Mouse (Mus musculus) lung, postnatal 36 days (tissue): ENCODE results near the gene Ticam1.

Source experiments
- DNase-seq: peaks from one replicate; pipeline ENCODE4 v3.0.0; 2022; ENCODE audit warnings: mixed read lengths

Gene Ticam1

GRCm38 (mm10) chr17:56276643-56277566 lies at the start of gene Ticam1:
Gene Ticam1, minus strand, starts transcription at chr17:56276786.
- peak; percentile 97 for DNase-seq

- DNase-seq, result peak; percentile 99
Measured at GRCm38 (mm10) chr17:56325450-56326152, 49.0 kb upstream of the Ticam1 start, which contains the start of gene Kdm4b. Gene Kdm4b, plus strand, starts transcription at chr17:56326062.

- no peak for DNase-seq
Measured at GRCm38 (mm10) chr17:56324419-56324818, 47.8 kb upstream of the Ticam1 start.

DNA sequence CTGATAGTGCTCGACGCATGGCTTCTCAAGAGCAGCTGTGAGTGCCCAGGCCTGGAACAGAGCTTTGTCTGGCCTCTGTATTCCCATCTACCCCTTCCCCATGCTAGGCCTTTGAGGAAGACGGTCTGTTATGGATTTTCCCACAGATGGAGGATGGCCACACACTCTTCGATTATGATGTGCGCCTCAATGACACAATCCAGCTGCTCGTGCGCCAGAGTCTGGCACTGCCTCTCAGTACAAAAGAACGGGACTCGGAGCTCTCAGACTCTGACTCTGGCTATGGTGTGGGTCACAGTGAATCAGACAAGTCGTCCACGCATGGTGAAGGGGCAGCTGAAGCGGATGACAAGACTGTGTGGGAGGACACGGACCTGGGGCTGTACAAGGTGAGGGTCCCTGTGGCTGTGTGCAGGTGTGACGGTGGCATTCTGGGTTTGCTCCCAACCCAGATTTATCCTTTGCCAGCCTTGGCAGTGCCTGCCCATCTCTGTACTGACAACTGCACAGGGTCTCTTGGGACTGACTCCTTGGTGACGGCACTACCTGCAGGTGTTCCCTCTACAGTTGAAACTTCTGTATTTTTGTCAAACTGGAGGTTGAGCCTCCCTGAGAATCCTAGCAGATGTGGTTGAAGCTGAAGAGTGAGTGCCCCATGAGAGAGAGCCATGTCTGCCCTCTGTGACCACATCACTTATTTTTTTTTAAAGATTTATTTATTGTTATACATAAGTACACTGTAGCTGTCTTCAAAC lies 32.8 kb upstream of the Ticam1 start:
- DNase-seq, result peak; percentile 38

GRCm38 (mm10) chr17:56308088-56308487 lies 31.5 kb upstream of the Ticam1 start:
- DNase-seq, result peak; percentile 54

GRCm38 (mm10) chr17:56305826-56306225 lies 29.2 kb upstream of the Ticam1 start:
- DNase-seq, result peak; percentile 28

GRCm38 (mm10) chr17:56305156-56305555 lies 28.6 kb upstream of the Ticam1 start:
- DNase-seq, result no peak

GRCm38 (mm10) chr17:56304718-56305117 lies 28.1 kb upstream of the Ticam1 start:
- DNase-seq, result no peak

DNA sequence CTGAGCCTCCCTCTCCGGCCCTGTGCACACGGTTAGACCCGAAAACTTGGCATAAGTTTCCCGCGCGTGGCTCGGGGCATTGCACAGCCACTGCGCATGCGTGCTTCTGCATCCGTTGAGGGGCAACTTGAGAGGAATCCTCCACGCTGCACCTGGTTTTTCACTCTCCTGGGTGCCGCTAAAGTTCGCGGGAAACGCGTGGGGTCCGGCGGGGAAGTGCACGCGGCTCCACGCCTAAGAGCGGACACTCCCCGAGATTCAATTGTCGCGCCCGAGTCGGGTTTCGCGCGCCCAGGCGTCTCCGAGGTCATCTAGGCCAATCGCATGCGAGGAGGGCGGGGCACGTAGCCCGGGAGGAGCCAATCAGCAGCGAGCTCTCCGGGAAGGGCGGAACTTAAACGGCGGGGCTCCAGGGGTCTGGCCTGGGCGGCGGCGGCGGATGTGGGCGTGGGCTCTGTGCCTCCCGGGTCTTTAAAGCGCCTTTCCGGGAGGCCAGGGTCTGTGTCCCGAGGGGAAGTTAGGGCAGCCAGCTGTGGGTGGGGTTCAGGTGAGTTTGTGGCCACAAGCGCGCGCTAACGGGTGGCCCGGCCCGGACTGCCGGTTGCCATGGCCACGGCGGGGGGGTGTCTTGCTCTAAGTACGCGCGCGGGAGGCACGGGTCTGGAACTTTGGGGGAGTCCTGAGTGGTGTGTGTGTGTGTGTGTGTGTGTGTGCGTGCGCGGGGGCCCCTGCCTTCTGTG lies 27.4 kb upstream of the Ticam1 start:
- DNase-seq, result peak; percentile 97

DNA sequence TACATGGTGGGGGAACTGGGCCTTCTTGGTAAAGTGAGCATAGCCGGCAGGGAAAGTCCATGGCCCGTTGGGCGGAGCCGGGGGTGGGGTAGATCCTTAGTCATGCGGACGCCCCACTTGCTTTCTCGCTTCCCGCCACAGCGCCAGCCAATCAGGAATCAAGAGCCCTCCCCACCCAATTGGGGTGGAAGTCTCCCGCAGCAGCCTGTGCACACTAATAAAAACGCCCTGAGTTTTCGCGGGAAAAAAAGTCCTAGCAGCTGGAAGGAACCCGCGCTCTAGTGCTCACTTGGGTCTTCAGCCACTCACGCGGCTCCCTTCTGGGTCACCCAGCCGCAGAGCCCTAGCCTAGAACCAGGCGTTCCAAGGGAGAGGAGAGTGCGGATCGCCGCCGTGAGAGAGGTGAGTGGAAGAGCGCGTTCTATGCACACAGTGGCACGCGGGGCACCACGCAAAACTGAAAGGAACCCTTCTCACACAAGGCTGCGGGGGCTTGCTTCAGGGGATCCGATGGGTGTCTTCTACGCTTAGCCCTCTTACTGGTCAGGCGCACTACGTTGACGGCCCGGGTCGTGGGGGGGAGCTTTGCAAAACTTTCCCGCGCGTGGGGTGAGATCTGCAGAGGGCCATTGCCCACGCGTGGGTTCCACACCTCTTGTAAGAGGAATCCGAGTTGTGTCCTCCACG lies 26.7 kb upstream of the Ticam1 start, which contains the start of gene Uhrf1:
Gene Uhrf1, plus strand, starts transcription at position 162 of the 687 bp plus-strand sequence.
- DNase-seq, result peak; percentile 77

DNA sequence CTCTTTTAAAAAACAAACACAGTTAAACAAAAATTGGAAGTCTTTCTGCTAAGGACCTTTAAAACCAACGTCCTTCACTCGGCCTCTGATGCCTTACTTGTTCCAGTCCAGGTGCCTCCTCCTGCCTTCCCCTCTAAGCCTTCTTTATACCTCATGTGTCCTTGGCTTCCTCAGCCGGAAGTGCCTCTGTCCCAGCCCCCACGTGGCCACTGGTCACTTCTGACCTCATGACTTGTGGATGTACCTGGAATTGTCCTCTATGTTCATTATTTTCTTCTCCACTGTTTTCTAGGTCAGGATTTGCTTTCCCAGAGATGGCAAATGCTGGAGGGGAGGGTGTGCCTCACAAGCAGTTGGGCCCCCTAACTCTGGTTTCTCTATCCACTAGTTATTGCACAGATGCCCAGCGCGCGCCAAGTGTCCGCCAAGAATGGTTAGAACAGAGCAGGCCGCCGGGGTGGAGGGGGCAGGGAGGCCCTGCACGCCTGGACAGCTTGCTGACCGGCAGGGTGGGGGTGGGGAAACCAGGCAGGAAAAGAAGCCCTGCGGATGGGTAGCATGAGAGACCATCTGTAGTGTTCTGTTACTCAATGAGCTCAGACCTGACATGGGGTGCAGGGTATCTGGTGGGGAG lies 25.9 kb upstream of the Ticam1 start:
- DNase-seq, result no peak

- no peak for DNase-seq
Measured at GRCm38 (mm10) chr17:56300186-56300585, 23.6 kb upstream of the Ticam1 start, which contains the start of gene Arrdc5. Gene Arrdc5, minus strand, starts transcription at chr17:56300286.

- DNase-seq, result no peak
Measured at GRCm38 (mm10) chr17:56298238-56298637, 21.7 kb upstream of the Ticam1 start.

GRCm38 (mm10) chr17:56296201-56296600 lies 19.6 kb upstream of the Ticam1 start:
- DNase-seq, result no peak

- no peak for DNase-seq
Measured at GRCm38 (mm10) chr17:56294241-56294640, 17.7 kb upstream of the Ticam1 start.

DNA sequence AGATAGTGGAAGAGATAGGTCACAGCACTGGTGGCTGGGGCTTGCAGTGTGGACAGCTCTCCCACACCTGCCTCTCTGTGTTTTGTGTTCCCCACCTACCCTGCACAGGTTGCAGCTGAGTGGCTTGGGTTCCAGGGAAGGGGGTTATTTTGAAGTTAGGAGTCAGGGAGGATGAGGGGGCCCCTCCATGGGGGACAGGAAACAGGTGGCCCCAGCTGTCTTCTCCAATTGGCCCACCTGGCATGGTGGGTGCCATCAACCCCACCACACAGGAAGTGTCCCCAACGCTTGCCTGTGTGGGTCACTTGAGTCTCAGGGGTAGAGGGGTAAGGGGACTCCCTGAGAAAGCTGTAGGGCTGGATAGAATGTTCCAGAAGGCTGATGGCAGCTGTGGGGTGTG lies 16.7 kb upstream of the Ticam1 start:
- no peak for DNase-seq

DNA sequence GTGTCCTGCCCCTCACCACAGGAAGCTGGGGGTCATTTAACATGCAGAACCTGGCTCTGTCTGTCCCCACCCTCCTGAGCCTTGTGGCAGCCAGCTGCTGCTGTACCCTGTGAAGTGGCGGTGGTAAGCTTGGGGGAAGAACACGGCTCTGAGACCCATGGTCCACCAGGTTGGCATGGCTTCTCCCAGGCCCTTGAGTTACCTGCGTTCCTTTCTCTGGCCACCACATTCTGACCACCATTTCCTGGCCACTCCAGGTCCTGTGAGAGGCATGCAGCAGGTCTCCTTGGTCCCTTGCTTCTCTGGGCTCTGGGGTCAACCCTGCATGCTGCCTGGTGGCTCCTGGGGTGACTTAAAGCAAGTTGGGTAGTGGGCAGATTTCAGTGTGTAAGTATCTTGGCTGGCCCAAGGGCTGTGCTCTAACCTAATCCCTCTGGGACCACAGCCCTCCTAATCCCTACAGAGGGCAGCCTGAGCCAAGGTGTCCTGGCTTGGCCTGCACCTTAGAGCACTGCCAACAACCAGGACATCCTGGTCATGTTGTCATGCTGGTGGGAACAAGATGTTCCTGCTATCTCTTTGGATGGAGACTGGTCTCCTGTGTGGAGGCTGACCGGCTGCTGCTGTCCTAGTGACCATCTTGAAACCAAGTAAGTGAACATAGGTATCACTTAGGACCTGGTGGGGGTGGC lies 16.1 kb upstream of the Ticam1 start, which contains the start of gene Plin3:
Gene Plin3, minus strand, starts transcription at position 343 of the 692 bp plus-strand sequence.
- DNase-seq, result no peak

GRCm38 (mm10) chr17:56291826-56292475 lies 15.4 kb upstream of the Ticam1 start:
- no peak for DNase-seq

- DNase-seq, result peak; percentile 96
Measured at GRCm38 (mm10) chr17:56291171-56291511, 14.6 kb upstream of the Ticam1 start.
